In the genomic region with DNA sequence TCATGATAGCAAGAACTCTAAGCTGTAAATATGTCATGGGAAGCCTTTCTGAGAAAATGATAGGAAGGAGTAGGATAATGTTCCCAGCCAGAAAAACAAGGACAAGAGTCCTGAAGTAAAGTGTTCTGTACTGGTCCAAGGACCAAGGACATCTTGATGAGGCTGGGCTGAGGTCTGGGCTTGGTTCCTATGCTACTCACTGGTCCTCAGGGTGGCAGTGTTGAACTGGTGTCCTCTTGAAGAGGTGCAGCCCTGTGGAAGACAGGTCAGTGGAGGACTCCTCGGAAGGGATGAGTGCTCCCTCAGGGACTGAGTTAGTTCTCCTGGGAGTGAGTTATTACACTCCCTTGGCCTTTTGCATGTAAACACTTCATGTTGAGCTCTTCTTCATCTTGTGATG, we compare ENCODE assay signal across 9 mouse cellular contexts.
A peak's percentile ranks its signal among the peaks of the same experiment; 100 is the strongest.
DNase-seq lines count a peak whose midpoint lies in the region; ATAC-seq and TF ChIP-seq lines count a peak whose summit lies in the region.
"Had no signal": no experiment of that assay in that cellular context is flagged by ENCODE, and none has a peak within 500 bp of the region (broad histone marks: within the 10 kb centered on the region; RNA-seq: fewer than 3 reads in every experiment).

No protein-coding gene starts in this region.

- H3K4me2 ChIP-seq in heart, embryonic 11.5 days: no peak overlapping the region

- no peak overlapping the region for H3K27ac ChIP-seq in heart, embryonic 11.5 days (ENCODE audit: low read depth, low read length)

- H3K27me3 ChIP-seq in heart, embryonic 11.5 days (ENCODE audit: control insufficient read depth, insufficient read depth, low read length): no peaks in the 10 kb centered on the region
- H3K27me3 ChIP-seq in C2C12 (ENCODE audit: control insufficient read depth, insufficient read depth, insufficient read length): no peaks in the 10 kb centered on the region

- H3K4me1 ChIP-seq in heart, embryonic 11.5 days (ENCODE audit: control insufficient read depth, insufficient read depth, low read length): no peaks in the 10 kb centered on the region

- H3K36me3 ChIP-seq in heart, embryonic 11.5 days (ENCODE audit: control insufficient read depth, insufficient read depth, low read length): no peaks in the 10 kb centered on the region
- H3K36me3 ChIP-seq in C2C12 (ENCODE audit: control insufficient read depth, insufficient read depth): no peaks in the 10 kb centered on the region
- H3K36me3 ChIP-seq: G1E had no signal

- peak; percentile 67 to 70 for DNase-seq in heart, adult 18-20 months
- DNase-seq in cerebellum, adult 8-10 months: peak; percentile 30
- peak; percentile 69 for DNase-seq in kidney, adult 9 months
- peak; percentile 31 for DNase-seq in retina, embryonic 14.5 days (ENCODE audit: low spot score)
- no peak for DNase-seq in right cerebral cortex, adult 18-20 months
- no peak for DNase-seq in right cerebral cortex, postnatal 10 days (ENCODE audit: low spot score in 2 of 2)

- no peak overlapping the region for H3ac ChIP-seq in C2C12 (ENCODE audit: control insufficient read depth, insufficient read length, low read depth)

- H3K9me3 ChIP-seq in heart, embryonic 11.5 days (replicated peaks; ENCODE audit: control insufficient read depth, low read length): no peaks in the 10 kb centered on the region

- no peak for ATAC-seq in heart, embryonic 11.5 days (replicated peaks; ENCODE audit: insufficient number of reproducible peaks, low FRiP score, low TSS enrichment)

- WGBS in heart, embryonic 11.5 days (ENCODE audit: insufficient replicate concordance): 53% methylated on average over 1 of the region's 1 CpGs

- H3K4me3 ChIP-seq in heart, embryonic 11.5 days (ENCODE audit: low read depth, low read length): no peak overlapping the region
- no peak overlapping the region for H3K4me3 ChIP-seq in C2C12 (ENCODE audit: insufficient read depth, poor library complexity, severe bottlenecking)

- peak; percentile 30 for TF ChIP-seq CTCF in C2C12 (IDR thresholded peaks at IDR 0.05; ENCODE audit: control insufficient read depth, insufficient read depth, insufficient read length)

- no peaks in the 10 kb centered on the region for H3K79me2 ChIP-seq in C2C12 (ENCODE audit: control insufficient read depth, insufficient read depth)

- H3K9ac ChIP-seq in heart, embryonic 11.5 days (ENCODE audit: low read depth, low read length): no peak overlapping the region

- no peaks in the 10 kb centered on the region for H3K79me3 ChIP-seq in C2C12 (ENCODE audit: low read depth)

TF ChIP-seq in C2C12, 6 proteins besides CTCF, POLR2A, EP300 and RAD21:
- TF ChIP-seq MYOD1 (IDR thresholded peaks at IDR 0.05; ENCODE audit: control insufficient read depth, insufficient read length, low read depth) (no peak), USF1 (IDR thresholded peaks at IDR 0.05; ENCODE audit: low read depth) (no peak), FOSL1 (IDR thresholded peaks at IDR 0.05; ENCODE audit: insufficient read depth, low read length, poor library complexity, severe bottlenecking) (no peak), MAX (IDR thresholded peaks at IDR 0.05) (no peak), CEBPB (IDR thresholded peaks at IDR 0.05; ENCODE audit: low read depth) (no peak), MYOG (IDR thresholded peaks at IDR 0.05; ENCODE audit: control insufficient read depth, extremely low read depth, insufficient read length) (no peak)
TF ChIP-seq in C2C12: peak in this region for 0.

Comparison
In these comparisons a context has a peak if more than half of its experiments do, and no peak if none do; other contexts are left out.
1. DNase-seq: peak in heart, adult 18-20 months (2 of 2), cerebellum, adult 8-10 months (single experiment), kidney, adult 9 months (single experiment) and retina, embryonic 14.5 days (single experiment); none in right cerebral cortex, adult 18-20 months (single experiment) and right cerebral cortex, postnatal 10 days (0 of 2).